Mouse (Mus musculus) liver, embryonic 11.5 days (tissue): Measurements from ENCODE around the gene Polr1d. TPM values are rescaled to one million over a fixed set of nuclear protein-coding genes. Genes with fewer than 3 reads are reported as not detected.

ENCODE experiments used
- ATAC-seq: fragments of 200-750 bp; cut with Nextera tagmentation; replicated peaks from 2 replicates; pipeline ENCODE4 v1.8.0; 2017; ENCODE audit warnings: moderate number of reproducible peaks, mild to moderate bottlenecking, moderate TSS enrichment, moderate library complexity; ENCODE audit not compliant: low FRiP score
- DNase-seq: peaks from one replicate; pipeline ENCODE4 v3.0.0-alpha.2; 2017; ENCODE audit warnings: low spot score
- H3K27ac ChIP-seq: fragments of 300-500 bp; sonication (generic); 2 replicates; pipeline ENCODE4 v1.5.1; 2014; ENCODE audit warnings: mild to moderate bottlenecking, low read depth, low read length, control low read depth
- H3K27me3 ChIP-seq: fragments of 300-500 bp; sonication (generic); replicated peaks from 2 replicates; pipeline ENCODE4 v1.6.1; 2014; ENCODE audit warnings: low read length, mixed read lengths; ENCODE audit not compliant: control insufficient read depth, insufficient read depth
- H3K36me3 ChIP-seq: fragments of 300-500 bp; sonication (generic); 2 replicates; pipeline ENCODE4 v1.6.1; 2014; ENCODE audit warnings: mild to moderate bottlenecking, low read length, moderate library complexity, mixed read lengths; ENCODE audit not compliant: control insufficient read depth, insufficient read depth
- H3K4me1 ChIP-seq: fragments of 300-500 bp; sonication (generic); replicated peaks from 2 replicates; pipeline ENCODE4 v1.6.1; 2014; ENCODE audit warnings: low read length, mixed read lengths; ENCODE audit not compliant: control insufficient read depth, insufficient read depth
- H3K4me2 ChIP-seq: fragments of 300-500 bp; sonication (generic); 2 replicates; pipeline ENCODE4 v1.6.1; 2014; ENCODE audit warnings: mild to moderate bottlenecking, control low read depth, moderate library complexity
- H3K4me3 ChIP-seq: fragments of 300-500 bp; sonication (generic); 2 replicates; pipeline ENCODE4 v1.5.1; 2014; ENCODE audit warnings: low read depth, low read length, control low read depth
- H3K9ac ChIP-seq: fragments of 300-500 bp; sonication (generic); 2 replicates; pipeline ENCODE4 v1.6.1; 2014; ENCODE audit warnings: low read depth, low read length, control low read depth
- H3K9me3 ChIP-seq: fragments of 300-500 bp; sonication (generic); 2 replicates; pipeline ENCODE4 v1.6.1; 2016; ENCODE audit warnings: low read length, inconsistent platforms, mixed read lengths; ENCODE audit not compliant: control insufficient read depth
- WGBS: fragments of 180-500 bp; shearing (Covaris S2); extraction: QIAGEN DNeasy Blood & Tissue Kit; methylation state at CpG from one replicate; pipeline ENCODE4 v1.1.7; 2014; 5-methylcytosine and 5-hydroxymethylcytosine counted together
- polyA plus RNA-seq: library from polyadenylated mRNA; unstranded; fragments of >200 nt; fragmentation: Nextera tagmentation; extraction: Ambion mirVana; gene quantifications from 2 replicates; pipeline ENCODE4 v1.2.1, GENCODE M21; 2014

The Polr1d gene
- polyA plus RNA-seq, 1 experiment from 2014 or later: 180 TPM

- Histone ChIP-seq H3K4me2 (no peak overlapping the region), H3K36me3 (no peaks in the 10 kb centered on the region), H3K4me1 (no peaks in the 10 kb centered on the region), H3K9me3 (no peaks in the 10 kb centered on the region), H3K27me3 (peaks cover 9% of the 10 kb centered on the region), H3K4me3 (no peak overlapping the region), H3K9ac (no peak overlapping the region), H3K27ac (no peak overlapping the region)
- no peak for DNase-seq
- 63% methylated on average over 7 of the region's 7 CpGs for WGBS
- ATAC-seq: no peak
These were observed 80.6 kb downstream of the Polr1d start for GRCm38 (mm10) chr5:147157441-147157840.

DNA sequence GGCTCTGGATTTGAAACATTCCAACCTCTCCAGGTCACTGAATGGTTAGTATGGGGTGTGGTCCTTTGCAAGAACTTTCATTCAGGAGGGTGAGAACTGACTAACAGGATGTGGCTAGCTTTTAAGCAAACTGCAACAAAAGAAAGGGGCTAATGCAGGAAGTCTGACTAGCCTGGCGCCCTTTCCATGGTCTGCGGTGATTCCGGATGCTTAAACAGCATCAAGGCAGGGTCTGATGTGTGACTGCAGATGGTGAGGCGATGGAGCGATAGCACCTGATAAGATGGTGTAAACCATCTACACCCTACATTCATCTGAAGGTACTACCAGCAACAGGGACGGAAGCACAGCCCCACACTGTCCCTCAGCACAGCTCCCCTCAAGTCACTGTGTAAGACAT is 82.5 kb downstream of the Polr1d start:
- H3K27me3 ChIP-seq: peaks cover 9% of the 10 kb centered on the region
- no peak overlapping the region for H3K4me3 ChIP-seq
- no peak for DNase-seq
- no peak overlapping the region for H3K27ac ChIP-seq
- H3K4me1 ChIP-seq: no peaks in the 10 kb centered on the region
- ATAC-seq: no peak
- no peak overlapping the region for H3K4me2 ChIP-seq
- no peaks in the 10 kb centered on the region for H3K9me3 ChIP-seq
- H3K36me3 ChIP-seq: no peaks in the 10 kb centered on the region
- H3K9ac ChIP-seq: no peak overlapping the region
- 44% methylated on average over 6 of the region's 6 CpGs for WGBS

DNA sequence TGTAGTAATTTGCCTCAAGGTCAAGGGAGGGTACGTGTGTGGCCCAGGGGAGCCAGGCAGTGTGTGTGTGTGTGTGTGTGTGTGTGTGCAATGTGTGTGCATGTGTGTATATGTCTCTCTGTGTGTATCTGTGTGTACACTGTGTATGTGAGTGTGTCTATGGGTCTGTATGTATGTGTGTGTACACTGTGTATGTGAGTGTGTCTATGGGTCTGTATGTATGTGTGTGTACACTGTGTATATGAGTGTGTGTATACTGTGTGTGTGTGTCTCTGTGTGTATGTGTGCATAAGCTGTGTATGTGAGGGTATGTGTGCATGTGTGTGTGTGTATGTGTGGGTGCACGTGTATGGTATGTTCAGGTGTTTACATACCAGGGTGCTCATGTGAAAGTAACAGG is 82.9 kb downstream of the Polr1d start:
- no peak overlapping the region for H3K4me2 ChIP-seq
- H3K27me3 ChIP-seq: peaks cover 7% of the 10 kb centered on the region
- DNase-seq (no peak), ATAC-seq (no peak)
- WGBS: 75% methylated on average over 2 of the region's 2 CpGs
- no peak overlapping the region for H3K9ac ChIP-seq
- no peak overlapping the region for H3K4me3 ChIP-seq
- H3K36me3 ChIP-seq: no peaks in the 10 kb centered on the region
- no peak overlapping the region for H3K27ac ChIP-seq
- no peaks in the 10 kb centered on the region for H3K4me1 ChIP-seq
- no peaks in the 10 kb centered on the region for H3K9me3 ChIP-seq

Other genes starting within 250 kb of the Polr1d start
- 719 and 772 TPM in 2 replicates for gene Rpl21, start 244.2 kb upstream of the Polr1d start, polyA plus RNA-seq
- 4.3 and 4.9 TPM in 2 replicates for gene Rasl11a, start 232.0 kb upstream of the Polr1d start, polyA plus RNA-seq
- gene Gtf3a, start 128.4 kb upstream of the Polr1d start, polyA plus RNA-seq: 152 and 158 TPM in 2 replicates
- 23.2 and 25.0 TPM in 2 replicates for gene Mtif3, start 113.2 kb upstream of the Polr1d start, polyA plus RNA-seq
- gene Lnx2, start 464 bp upstream of the Polr1d start, polyA plus RNA-seq: 13.3 and 13.7 TPM in 2 replicates
- not detected in 2 replicates for gene Gsx1, start 111.6 kb downstream of the Polr1d start, polyA plus RNA-seq
- gene Pdx1, start 192.9 kb downstream of the Polr1d start, polyA plus RNA-seq: 0.47 and 0.94 TPM in 2 replicates
- gene Cdx2, start 230.2 kb downstream of the Polr1d start, polyA plus RNA-seq: 0.14 TPM in 1 of 2 replicates, not detected in the other
- gene Urad, start 245.4 kb downstream of the Polr1d start, polyA plus RNA-seq: 0.49 and 0.53 TPM in 2 replicates